Mouse (Mus musculus): ENCODE results near the gene Cx3cr1. TPM values are rescaled to one million over a fixed set of nuclear protein-coding genes. Genes with fewer than 3 reads are reported as not detected.

Gene Cx3cr1
- polyA plus RNA-seq, 1 experiment from 2014 or later: 7.0 TPM

Other genes with a start within 250 kb of the Cx3cr1 start
- 0.09 and 0.10 TPM in 2 replicates for gene Scn11a, start 244.4 kb downstream of the Cx3cr1 start, polyA plus RNA-seq (2014; fragmentation: Nextera tagmentation; extraction: Ambion mirVana)
- 45.6 and 49.2 TPM in 2 replicates for gene Wdr48, start 175.0 kb downstream of the Cx3cr1 start, polyA plus RNA-seq (2014; fragmentation: Nextera tagmentation; extraction: Ambion mirVana)
- 24.7 and 25.0 TPM in 2 replicates for gene Gorasp1, start 132.3 kb downstream of the Cx3cr1 start, polyA plus RNA-seq (2014; fragmentation: Nextera tagmentation; extraction: Ambion mirVana)
- 0.14 TPM in 1 of 2 replicates, not detected in the other for gene Ttc21a, start 132.3 kb downstream of the Cx3cr1 start, polyA plus RNA-seq (2014; fragmentation: Nextera tagmentation; extraction: Ambion mirVana)
- gene Csrnp1, start 85.2 kb downstream of the Cx3cr1 start, polyA plus RNA-seq (2014; fragmentation: Nextera tagmentation; extraction: Ambion mirVana): 1.1 and 2.2 TPM in 2 replicates
- gene Xirp1, start 46.3 kb downstream of the Cx3cr1 start, polyA plus RNA-seq (2014; fragmentation: Nextera tagmentation; extraction: Ambion mirVana): 0.25 and 1.1 TPM in 2 replicates
- not detected in 2 replicates for gene Ccr8, start 22.2 kb upstream of the Cx3cr1 start, polyA plus RNA-seq (2014; fragmentation: Nextera tagmentation; extraction: Ambion mirVana)
- 138 and 147 TPM in 2 replicates for gene Slc25a38, start 40.5 kb upstream of the Cx3cr1 start, polyA plus RNA-seq (2014; fragmentation: Nextera tagmentation; extraction: Ambion mirVana)
- 1,895 and 1,977 TPM in 2 replicates for gene Rpsa, start 57.8 kb upstream of the Cx3cr1 start, polyA plus RNA-seq (2014; fragmentation: Nextera tagmentation; extraction: Ambion mirVana)
- gene Mobp, start 79.8 kb upstream of the Cx3cr1 start, polyA plus RNA-seq (2014; fragmentation: Nextera tagmentation; extraction: Ambion mirVana): not detected in 2 replicates
- gene Myrip, start 231.6 kb upstream of the Cx3cr1 start, polyA plus RNA-seq (2014; fragmentation: Nextera tagmentation; extraction: Ambion mirVana): 0.05 and 0.55 TPM in 2 replicates